Mouse (Mus musculus) CD4-positive, CD25-positive, alpha-beta regulatory T cell, adult 2 months (primary cell): ENCODE data around the gene H2-M10.4.
"Not testable (repeated sequence)": the region's sequence is repeated elsewhere in the genome, so short reads cannot be mapped to it uniquely, and the experiment has no call there.

ENCODE experiments used
- DNase-seq: peaks from one replicate; pipeline ENCODE4 v3.0.0-alpha.2; 2012; ENCODE audit warnings: low read depth, low spot score

Gene H2-M10.4

DNA sequence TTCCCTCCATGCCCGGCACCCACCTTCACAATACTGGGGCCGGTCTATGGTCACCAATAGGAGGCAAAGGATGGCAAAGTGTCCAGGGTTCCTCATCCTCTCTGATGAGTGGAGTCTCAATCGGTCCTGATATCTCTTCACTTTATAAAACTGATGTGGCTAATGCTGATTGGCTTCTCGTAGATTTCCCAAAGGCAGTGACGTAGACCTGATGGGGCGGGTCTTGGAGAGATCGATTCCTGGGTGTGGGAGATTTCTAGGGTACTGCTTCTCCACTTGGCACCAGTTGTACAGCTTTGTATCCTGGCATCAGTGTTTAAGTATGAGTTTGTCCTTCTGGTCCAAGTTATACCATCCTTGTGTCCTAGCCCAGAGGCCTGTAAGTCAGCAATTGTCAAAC is at the start of gene H2-M10.4:
Gene H2-M10.4, minus strand, starts transcription at position 101 of the 400 bp plus-strand sequence.
- DNase-seq, result no peak

DNA sequence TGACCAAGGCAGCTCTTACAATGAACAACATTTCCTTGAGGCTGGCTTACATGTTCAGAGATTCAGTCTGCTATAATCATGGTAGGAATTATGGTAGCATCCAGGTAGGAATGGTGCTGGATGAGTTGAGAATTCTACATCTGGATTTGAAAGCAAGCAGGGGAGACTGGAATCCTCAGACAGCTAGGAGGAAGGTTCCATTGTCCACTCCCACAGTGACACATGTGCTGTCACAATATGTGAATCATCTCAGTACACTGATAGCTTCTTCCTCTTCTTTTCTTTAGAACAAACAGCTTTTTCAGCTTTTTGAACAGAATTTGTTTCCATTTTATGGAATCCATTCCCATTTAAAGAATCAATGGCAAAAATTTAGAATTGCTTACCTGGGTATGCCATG is 41.8 kb upstream of the H2-M10.4 start:
- DNase-seq, result no peak

DNA sequence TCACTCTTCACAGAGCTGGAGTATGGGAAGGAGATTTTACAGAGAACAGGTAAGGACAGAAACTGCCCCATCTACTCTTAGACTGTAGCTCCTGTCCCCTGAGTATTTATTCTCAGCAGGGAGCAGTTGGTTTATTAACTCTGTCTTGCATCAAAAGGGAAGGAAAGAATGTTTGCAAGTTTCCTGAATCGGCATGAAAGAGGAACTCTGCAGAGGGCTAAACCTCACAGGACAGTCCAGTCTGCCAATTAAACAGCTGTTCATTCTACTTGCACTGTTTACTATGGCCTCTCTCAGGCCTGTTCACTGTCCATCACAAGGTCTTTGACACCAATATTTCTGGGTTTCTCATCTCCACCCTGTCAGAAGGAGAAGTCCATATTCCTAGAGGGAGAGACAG is 38.3 kb upstream of the H2-M10.4 start:
- no peak for DNase-seq

DNA sequence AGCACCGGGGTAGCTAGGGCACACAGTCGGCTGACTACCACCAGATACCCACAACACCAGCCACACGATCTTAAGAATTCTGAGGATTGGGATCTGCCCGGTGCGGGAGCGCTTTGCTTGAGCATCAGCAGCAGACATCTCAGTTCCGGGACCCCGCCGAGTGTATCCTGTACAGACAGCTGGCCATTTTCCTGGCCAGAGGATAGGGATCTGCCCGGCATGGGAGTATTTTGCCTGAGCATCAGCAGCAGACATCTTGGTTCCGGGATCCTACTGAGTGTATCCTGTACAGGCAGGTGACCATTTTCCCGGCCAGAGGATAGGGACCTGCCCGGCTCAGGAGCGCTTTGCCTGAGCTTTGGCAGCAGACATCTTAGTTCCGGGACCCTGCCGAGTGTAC is 26.0 kb upstream of the H2-M10.4 start:
- not testable (repeated sequence) for DNase-seq

DNA sequence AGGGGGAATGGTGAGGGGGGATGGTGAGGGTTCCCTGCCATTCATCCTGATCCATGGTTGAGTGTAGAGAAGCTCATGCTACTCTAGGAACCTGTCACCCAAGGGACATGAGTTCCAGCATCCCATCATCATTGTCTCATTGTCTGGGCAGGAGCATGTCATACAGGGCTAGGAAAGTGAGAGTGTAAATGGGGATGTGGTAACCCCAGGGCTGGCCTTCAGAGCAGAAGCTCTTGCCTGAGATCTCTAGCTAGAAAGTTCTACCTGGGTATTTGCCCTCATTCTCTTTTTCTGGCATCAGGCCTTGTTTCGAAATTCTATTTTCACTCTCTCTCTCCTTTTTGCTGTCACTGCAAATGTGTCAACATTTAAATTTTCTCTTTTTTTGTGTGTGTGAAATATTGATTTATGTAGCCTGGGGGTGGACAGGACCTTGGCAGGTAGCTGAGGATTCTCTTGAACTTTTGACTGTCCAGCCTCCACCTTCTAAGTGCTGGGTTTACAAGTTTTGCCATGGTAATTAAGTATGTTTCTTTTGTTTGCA is 24.6 kb upstream of the H2-M10.4 start:
- DNase-seq, result no peak

DNA sequence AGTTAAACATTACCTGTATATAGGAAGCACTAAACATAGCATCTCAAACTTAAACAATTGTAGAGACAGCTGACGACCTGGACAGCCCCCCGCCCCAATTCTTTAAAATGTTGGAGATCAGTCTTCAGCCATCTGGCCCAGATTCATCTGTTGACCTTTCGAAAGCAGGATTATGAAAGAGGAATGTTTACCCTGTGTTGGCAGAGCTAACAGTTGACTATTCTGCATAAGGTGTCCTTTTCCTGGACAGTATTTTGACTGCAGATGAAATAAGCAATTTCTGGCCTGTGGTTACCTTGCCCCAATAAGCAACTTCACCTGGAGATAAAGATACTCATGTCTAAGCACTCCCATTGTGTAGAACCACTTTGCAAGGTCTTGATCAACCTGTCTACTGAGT is 21.7 kb upstream of the H2-M10.4 start:
- no peak for DNase-seq

DNA sequence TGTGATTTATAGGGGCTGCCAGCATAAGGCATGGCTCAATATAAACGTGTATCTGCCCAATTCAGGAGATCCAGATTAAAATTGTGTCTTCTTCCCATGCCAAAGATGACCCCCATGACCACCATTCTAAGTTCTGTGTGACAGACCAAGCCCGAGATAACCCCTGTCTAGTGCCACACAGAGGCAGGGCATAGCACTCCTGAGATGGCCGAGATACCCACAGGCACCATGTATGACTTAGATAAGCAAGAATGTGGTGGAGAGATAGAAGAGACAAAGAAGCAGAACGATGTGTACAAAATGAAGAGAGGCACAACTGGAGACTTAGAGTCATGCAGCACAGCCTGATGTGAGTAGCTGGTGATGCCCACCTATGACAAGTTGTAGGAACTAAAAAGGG is 5.9 kb downstream of the H2-M10.4 start:
- no peak for DNase-seq

DNA sequence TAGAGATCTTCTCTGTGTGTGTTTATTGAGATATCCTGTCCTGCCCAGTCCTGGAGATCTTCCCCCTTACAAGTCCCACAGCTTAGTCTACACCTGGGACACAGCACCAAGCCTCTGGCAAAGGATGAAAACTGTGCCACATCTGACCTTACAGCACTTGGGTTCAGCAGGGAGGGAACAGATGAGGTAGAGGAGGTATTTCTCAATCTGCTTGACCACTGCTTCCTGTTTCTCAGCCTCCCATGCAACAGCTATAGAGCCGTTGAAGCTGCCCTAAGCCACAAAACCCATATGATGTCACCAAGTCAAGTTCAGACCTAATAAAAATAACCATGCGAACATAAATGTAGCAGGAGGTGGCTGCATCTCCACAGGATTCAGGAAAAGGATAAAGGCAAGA is 30.7 kb downstream of the H2-M10.4 start:
- DNase-seq, result peak; percentile 4

DNA sequence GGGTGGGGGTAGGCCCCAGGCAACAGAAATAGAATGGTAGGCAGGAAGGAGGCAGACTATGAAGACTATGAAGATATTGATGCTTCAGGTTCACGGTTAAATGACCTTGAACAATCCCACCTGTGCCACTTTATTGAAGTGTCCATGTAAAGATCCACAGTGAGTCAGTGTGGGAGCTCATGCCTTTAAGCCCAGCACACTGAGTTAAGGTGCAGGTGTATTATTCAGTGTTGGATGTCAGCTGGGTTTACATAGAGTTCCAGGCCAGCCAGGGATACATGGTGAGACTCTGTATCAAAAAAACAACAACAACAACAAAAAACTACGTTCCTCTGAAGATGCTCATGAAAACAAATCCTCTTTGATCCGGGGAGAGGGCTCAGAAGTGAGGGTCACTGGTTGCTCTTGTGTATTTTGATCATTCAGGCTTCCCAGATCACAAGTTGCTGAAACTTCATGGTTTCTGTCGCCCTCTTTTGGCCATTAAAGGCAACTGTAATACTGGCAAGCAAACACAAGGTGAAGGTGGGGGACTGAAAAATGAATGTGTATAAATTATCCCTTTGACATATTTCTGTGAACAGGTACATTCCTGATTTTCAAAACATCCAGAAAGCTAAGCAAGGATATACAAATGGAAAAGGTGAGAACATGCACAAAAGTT is 43.9 kb downstream of the H2-M10.4 start:
- DNase-seq, result peak; percentile 84

DNA sequence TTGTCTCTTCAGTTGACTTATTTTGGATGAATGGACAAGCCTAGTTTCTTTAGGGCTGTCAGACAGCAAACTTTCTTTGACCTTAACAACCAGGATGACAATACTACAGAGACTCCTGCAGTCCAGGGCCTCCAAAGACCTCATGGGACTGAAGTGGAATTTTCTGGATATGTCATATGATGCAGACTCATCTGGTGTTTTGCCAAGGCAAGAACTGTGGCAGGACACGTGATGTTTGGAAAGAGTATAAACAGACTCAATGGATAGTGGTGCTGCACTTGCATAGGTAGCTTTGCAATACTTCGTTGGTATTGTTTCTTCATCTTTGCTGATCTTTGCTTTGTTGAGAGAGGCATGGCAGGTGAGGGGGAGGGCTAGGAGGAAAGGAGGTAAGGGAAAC is 44.7 kb downstream of the H2-M10.4 start:
- DNase-seq, result no peak

DNA sequence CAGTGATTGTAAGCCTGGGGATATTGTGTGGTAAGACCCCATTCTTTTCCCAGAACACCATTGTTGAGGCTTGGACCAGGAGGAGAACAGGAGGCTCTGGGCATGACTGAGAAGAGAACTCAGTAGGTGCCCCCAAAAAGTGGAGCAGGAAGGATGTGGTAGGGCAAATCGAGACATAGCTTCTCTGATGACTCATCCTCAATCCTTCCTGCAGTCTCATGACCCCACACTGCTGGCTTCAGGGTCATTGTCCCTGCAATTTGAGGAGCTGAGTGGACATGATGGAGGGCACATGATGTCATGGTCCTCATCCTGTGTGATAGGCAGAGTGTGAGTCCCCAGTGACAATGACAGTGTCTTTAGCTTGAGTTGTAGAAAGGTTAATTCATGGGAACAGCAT is 46.7 kb downstream of the H2-M10.4 start:
- DNase-seq, result no peak

DNA sequence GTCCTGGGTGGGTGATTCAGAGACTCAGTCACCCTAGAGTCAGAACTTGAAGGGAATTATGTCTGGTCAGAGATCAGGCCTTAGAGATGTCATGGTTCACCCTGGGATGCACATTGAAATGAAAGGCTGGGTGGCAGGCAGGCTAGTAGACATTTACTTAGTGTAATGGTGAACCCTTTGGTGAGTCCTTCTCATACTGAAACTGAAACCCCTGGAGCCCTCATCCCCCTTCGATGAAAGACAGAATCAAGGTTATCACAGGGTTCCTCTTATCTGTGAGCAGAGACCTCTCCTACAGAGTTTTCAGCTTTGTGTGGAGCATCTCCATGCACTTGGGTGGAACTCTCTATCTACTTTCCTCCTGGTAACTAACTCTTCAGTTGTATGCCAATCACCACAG is 47.8 kb downstream of the H2-M10.4 start:
- DNase-seq, result peak; percentile 5
